Mouse (Mus musculus) ES-E14 (cell line): ENCODE data around the gene Fam122b. TPM values are rescaled to one million over a fixed set of nuclear protein-coding genes. Genes with fewer than 3 reads are reported as not detected.

ENCODE experiments used
- DNase-seq: peaks from one replicate; pipeline ENCODE4 v3.0.0-alpha.2; 2013; ENCODE audit warnings: low read depth, low spot score
- H3K27ac ChIP-seq: 2 replicates; pipeline ENCODE4 v1.5.1; 2012; ENCODE audit warnings: low read depth, mild to moderate bottlenecking, low read length, moderate library complexity, mixed read lengths; ENCODE audit not compliant: poor library complexity, insufficient read depth, severe bottlenecking
- H3K36me3 ChIP-seq: 2 replicates; pipeline ENCODE4 v1.6.1; 2012; ENCODE audit warnings: mild to moderate bottlenecking, low read length, moderate library complexity, mixed read lengths; ENCODE audit not compliant: control insufficient read depth, poor library complexity, insufficient read depth, severe bottlenecking
- H3K4me1 ChIP-seq, 2 experiments: fragments of 150-350 bp in 1 of 2; sonication (generic) in 1 of 2; 2 replicates each; pipeline ENCODE4 v1.6.1; 2012; ENCODE audit warnings: low read length in 2 of 2, mild to moderate bottlenecking in 1 of 2, mixed read lengths in 1 of 2; ENCODE audit not compliant: control insufficient read depth in 2 of 2, insufficient read depth in 2 of 2, poor library complexity in 1 of 2
- H3K4me3 ChIP-seq, 2 experiments: fragments of 150-350 bp in 1 of 2; sonication (generic) in 1 of 2; 2 replicates each; pipeline ENCODE4 v1.5.1; 2012; ENCODE audit warnings: low read length in 2 of 2, low read depth in 1 of 2, mild to moderate bottlenecking in 1 of 2, mixed read lengths in 1 of 2; ENCODE audit not compliant: insufficient read depth in 1 of 2, poor library complexity in 1 of 2, severe bottlenecking in 1 of 2
- H3K9ac ChIP-seq: 2 replicates; pipeline ENCODE4 v1.6.1; 2012; ENCODE audit warnings: low read depth, mild to moderate bottlenecking, low read length, mixed read lengths; ENCODE audit not compliant: poor library complexity, insufficient read depth, severe bottlenecking
- H3K9me3 ChIP-seq: fragments of 150-350 bp; sonication (generic); 2 replicates; pipeline ENCODE4 v1.6.1; 2012; ENCODE audit warnings: low read depth, mild to moderate bottlenecking, low read length; ENCODE audit not compliant: control insufficient read depth, insufficient read depth
- CHD2 ChIP-seq: IDR thresholded peaks from 2 replicates; pipeline ENCODE4 v1.6.1; 2014; ENCODE audit warnings: mild to moderate bottlenecking, low read depth, low read length, inconsistent platforms
- HCFC1 ChIP-seq: IDR thresholded peaks from 2 replicates; pipeline ENCODE4 v1.6.1; 2012; ENCODE audit warnings: low read length, inconsistent platforms, borderline replicate concordance; ENCODE audit not compliant: insufficient read depth
- MAFK ChIP-seq: IDR thresholded peaks from 2 replicates; pipeline ENCODE4 v1.6.1; 2014; ENCODE audit warnings: mild to moderate bottlenecking, low read depth, low read length, inconsistent platforms; ENCODE audit not compliant: insufficient read depth
- ZC3H11A ChIP-seq: IDR thresholded peaks from 2 replicates; pipeline ENCODE4 v1.6.1; 2012; ENCODE audit warnings: low read depth, mild to moderate bottlenecking, inconsistent platforms, low read length, borderline replicate concordance
- ZNF384 ChIP-seq: IDR thresholded peaks from 2 replicates; pipeline ENCODE4 v1.6.1; 2012; ENCODE audit warnings: low read depth, low read length, inconsistent platforms
- in situ Hi-C, 2 experiments: fragments of 600-800 bp; cut with MboI; formaldehyde crosslinking; loops; one replicate each; pipeline ENCODE4 v1.15.1; 2025; ENCODE audit warnings: low sequenced_read_pairs in 2 of 2, inconsistent platforms in 1 of 2; ENCODE audit not compliant: unreplicated experiment in 2 of 2
- total RNA-seq: library from RNA; depleted of rRNA; stranded (reverse); fragments of 300-350 nt; gene quantifications from 2 replicates; pipeline ENCODE4 v1.2.3, GENCODE M21; 2012

Gene Fam122b
- total RNA-seq, 1 experiment, result 12.2 TPM

DNA sequence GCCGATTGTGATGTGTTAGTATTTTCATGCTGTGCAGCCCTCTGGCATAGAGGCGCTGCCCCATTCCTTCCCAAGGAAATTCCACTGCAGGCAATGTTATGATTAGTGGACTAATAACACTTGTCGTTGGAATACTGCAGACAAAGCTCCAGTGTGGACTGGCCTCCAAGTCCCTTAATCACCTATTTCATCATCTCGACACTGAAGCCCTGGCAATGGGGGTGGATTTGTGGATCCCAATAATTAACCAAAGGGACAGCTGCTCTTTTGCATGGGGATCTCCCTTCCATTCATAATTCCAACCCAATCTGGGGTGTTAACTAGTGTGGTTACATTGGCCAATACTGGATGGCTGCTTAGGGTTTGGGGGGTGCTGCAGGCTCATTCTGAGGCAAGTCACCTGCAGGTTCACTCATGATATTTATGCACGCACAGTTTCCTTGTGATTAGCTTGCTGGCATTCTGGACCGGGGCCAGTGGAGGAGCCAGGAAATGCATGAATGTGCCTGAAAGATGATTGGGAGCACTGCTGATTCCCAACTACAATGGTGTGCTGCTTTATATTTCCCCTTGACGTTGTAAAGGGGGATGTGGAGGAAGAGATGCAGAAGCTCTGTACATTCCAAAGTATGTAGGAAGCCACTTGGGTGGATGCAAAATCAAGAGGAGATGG lies 54.9 kb downstream of the Fam122b start:
- DNase-seq, result no peak
- in situ Hi-C loops, result no loop called here
- H3K36me3 ChIP-seq, result no peaks in the 10 kb centered on the region
- no peak overlapping the region for H3K4me3 ChIP-seq
- H3K9me3 ChIP-seq, result no peaks in the 10 kb centered on the region
- no peaks in the 10 kb centered on the region for H3K4me1 ChIP-seq
- TF ChIP-seq ZNF384, result no peak
- TF ChIP-seq ZC3H11A, result no peak
- no peak for TF ChIP-seq HCFC1
- TF ChIP-seq MAFK, result no peak
- no peak for TF ChIP-seq CHD2
- no peak overlapping the region for H3K9ac ChIP-seq
- no peak overlapping the region for H3K27ac ChIP-seq

DNA sequence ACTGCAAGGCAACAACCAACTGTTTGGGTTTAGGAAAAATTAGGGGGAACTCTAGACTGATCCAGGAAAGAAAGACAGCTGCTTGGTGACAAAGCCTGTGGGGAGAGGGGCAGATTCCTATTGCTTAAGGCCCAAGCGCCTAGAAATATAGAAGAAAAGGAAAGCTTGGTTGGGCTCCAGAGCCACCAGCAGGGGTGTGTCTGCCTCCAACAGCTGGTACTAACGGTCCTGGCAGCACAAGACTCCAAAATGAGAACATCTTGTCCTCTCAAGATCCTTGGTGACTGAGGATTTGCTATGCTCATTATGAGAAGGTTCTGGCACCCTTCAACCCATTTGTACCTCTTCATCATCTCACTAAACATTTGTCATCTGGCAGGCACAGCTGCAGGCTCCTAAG lies 55.8 kb downstream of the Fam122b start:
- Histone ChIP-seq H3K4me3 (no peak overlapping the region), H3K9me3 (no peaks in the 10 kb centered on the region), H3K36me3 (no peaks in the 10 kb centered on the region), H3K9ac (no peak overlapping the region), H3K4me1 (no peaks in the 10 kb centered on the region), H3K27ac (no peak overlapping the region)
- in situ Hi-C loops, result no loop called here
- TF ChIP-seq HCFC1, result no peak
- no peak for TF ChIP-seq ZNF384
- TF ChIP-seq CHD2, result no peak
- no peak for TF ChIP-seq MAFK
- TF ChIP-seq ZC3H11A, result no peak
- no peak for DNase-seq

DNA sequence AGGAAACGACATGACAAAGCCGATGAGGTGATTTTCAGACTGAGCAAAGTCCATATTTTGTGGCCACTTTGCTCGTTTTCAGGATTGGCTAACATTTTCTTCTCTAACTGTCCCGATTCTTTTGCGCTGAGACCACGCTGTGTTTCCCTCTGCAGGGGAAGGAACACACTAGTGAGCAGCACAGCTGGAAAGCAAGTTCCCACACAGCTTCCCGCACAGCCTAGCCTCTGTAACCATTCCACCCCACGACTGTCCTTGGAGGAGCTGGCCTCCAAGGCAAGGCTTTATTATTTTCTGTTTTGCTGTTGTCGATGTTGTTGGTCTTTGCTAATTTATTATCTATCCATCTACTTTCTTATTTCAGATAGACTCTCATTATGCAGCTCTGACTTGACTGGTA lies 57.1 kb downstream of the Fam122b start:
- H3K9me3 ChIP-seq, result no peaks in the 10 kb centered on the region
- no peak overlapping the region for H3K4me3 ChIP-seq
- H3K27ac ChIP-seq, result no peak overlapping the region
- TF ChIP-seq CHD2, result no peak
- no peaks in the 10 kb centered on the region for H3K4me1 ChIP-seq
- H3K9ac ChIP-seq, result no peak overlapping the region
- in situ Hi-C loops, result no loop called here
- H3K36me3 ChIP-seq, result no peaks in the 10 kb centered on the region
- DNase-seq, result no peak

DNA sequence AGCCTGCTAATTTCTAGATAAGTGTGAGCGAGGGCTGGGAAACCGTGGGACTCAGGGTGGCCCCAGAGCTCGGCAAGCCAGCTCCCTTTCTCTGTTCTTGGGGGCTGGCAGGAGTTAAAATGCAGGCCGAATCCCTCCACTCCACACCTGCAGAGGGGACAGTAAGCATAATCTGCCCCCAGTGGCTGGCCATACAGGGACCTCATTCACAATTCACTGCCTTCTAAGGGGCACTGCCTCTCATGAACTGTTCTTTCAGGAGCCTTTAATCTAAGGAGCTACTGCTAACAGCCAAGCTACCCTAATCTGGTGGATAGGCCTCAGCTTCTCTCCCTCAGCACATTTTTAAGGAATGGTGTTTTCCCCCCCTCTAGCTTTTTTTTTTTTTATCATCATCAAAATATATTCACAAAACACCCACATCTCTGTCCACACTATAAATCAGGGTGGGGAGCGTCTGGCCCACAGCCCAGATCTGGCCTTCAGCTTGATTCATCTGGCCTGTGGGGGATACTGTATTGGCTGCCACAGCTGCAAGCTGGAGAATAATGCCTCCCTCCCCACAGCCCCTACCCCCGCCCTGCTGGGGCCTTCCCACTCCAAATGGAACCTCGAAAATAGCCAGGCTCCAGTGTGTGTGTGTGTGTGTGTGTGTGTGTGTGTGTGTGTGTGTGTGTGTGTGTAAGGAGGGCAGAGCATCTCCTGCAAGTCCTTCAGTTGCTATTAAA lies 57.7 kb downstream of the Fam122b start:
- TF ChIP-seq MAFK, result no peak
- no peak for TF ChIP-seq HCFC1
- no peak for TF ChIP-seq ZC3H11A
- no peak for TF ChIP-seq ZNF384
- Histone ChIP-seq H3K9ac (no peak overlapping the region), H3K27ac (no peak overlapping the region), H3K4me3 (no peak overlapping the region), H3K36me3 (no peaks in the 10 kb centered on the region), H3K9me3 (no peaks in the 10 kb centered on the region), H3K4me1 (no peaks in the 10 kb centered on the region)
- no peak for DNase-seq
- in situ Hi-C loops, result no loop called here

DNA sequence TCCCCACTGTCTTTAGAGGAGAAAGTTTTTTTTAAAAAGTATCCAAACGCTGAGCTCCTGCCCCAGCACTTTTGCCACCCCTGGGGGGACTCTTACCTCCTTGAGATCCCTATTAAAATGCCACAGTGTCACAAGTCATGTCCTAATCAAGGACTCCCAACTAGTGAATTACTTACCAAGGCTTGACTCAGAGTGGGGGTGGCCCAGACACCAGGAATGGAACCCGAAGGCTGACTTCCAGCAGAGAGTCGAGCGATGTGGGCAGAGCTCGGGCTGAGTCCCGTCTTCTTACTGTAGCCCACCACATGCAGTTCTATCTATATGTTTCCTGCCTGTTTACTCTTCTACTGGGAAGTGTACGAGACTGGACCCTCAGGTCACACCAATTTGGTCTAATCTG lies 60.2 kb downstream of the Fam122b start:
- H3K4me1 ChIP-seq, result no peaks in the 10 kb centered on the region
- no peak for TF ChIP-seq ZNF384
- TF ChIP-seq CHD2, result no peak
- no peak for TF ChIP-seq HCFC1
- no peak for TF ChIP-seq MAFK
- no peak for TF ChIP-seq ZC3H11A
- H3K9ac ChIP-seq, result no peak overlapping the region
- no peak overlapping the region for H3K4me3 ChIP-seq
- H3K36me3 ChIP-seq, result no peaks in the 10 kb centered on the region
- DNase-seq, result no peak
- H3K9me3 ChIP-seq, result no peaks in the 10 kb centered on the region
- H3K27ac ChIP-seq, result no peak overlapping the region
- in situ Hi-C loops, result no loop called here
